Mouse (Mus musculus) heart, postnatal 0 days (tissue): ENCODE results near the gene Kcnj12. TPM values are rescaled to one million over a fixed set of nuclear protein-coding genes. Genes with fewer than 3 reads are reported as not detected.

ENCODE experiments used
- ATAC-seq: fragments of 200-750 bp; cut with Nextera tagmentation; 2 replicates; pipeline ENCODE4 v1.8.0; 2017; ENCODE audit warnings: low read depth, moderate number of reproducible peaks, moderate library complexity; ENCODE audit not compliant: insufficient read depth
- DNase-seq: peaks from one replicate; pipeline ENCODE4 v3.0.0-alpha.2; 2016; ENCODE audit warnings: low spot score
- H3K27ac ChIP-seq: fragments of 300-500 bp; sonication (generic); 2 replicates; pipeline ENCODE4 v1.5.1; 2014; ENCODE audit warnings: low read depth, mild to moderate bottlenecking
- H3K27me3 ChIP-seq: fragments of 300-500 bp; sonication (generic); 2 replicates; pipeline ENCODE4 v1.6.1; 2014; ENCODE audit warnings: low read length, mixed read lengths; ENCODE audit not compliant: control insufficient read depth, insufficient read depth
- H3K36me3 ChIP-seq: fragments of 300-500 bp; sonication (generic); replicated peaks from 2 replicates; pipeline ENCODE4 v1.6.1; 2014; ENCODE audit warnings: low read length, mixed read lengths; ENCODE audit not compliant: control insufficient read depth, insufficient read depth
- H3K4me1 ChIP-seq: fragments of 300-500 bp; sonication (generic); 2 replicates; pipeline ENCODE4 v1.6.1; 2014; ENCODE audit warnings: antibody characterized with exemption; ENCODE audit not compliant: control insufficient read depth, insufficient read depth
- H3K4me2 ChIP-seq: fragments of 300-500 bp; sonication (generic); 2 replicates; pipeline ENCODE4 v1.6.1; 2014; ENCODE audit warnings: low read depth, mild to moderate bottlenecking, low read length, moderate library complexity
- H3K4me3 ChIP-seq: fragments of 300-500 bp; sonication (generic); 2 replicates; pipeline ENCODE4 v1.5.1; 2014; ENCODE audit warnings: low read depth, low read length
- H3K9ac ChIP-seq: fragments of 300-500 bp; sonication (generic); replicated peaks from 2 replicates; pipeline ENCODE4 v1.6.1; 2014; ENCODE audit warnings: low read depth, low read length, mixed read lengths
- H3K9me3 ChIP-seq: fragments of 300-500 bp; sonication (generic); replicated peaks from 2 replicates; pipeline ENCODE4 v1.6.1; 2016; ENCODE audit warnings: low read length; ENCODE audit not compliant: control insufficient read depth
- CTCF ChIP-seq: IDR thresholded peaks from 2 replicates; pipeline ENCODE4 v1.5.1; 2016; ENCODE audit warnings: antibody characterized with exemption, control low read depth, low read depth
- EP300 ChIP-seq: IDR thresholded peaks from 2 replicates; pipeline ENCODE4 v1.6.1; 2016; ENCODE audit warnings: antibody characterized with exemption, low read depth
- WGBS: fragments of 180-500 bp; shearing (Covaris S2); extraction: QIAGEN DNeasy Blood & Tissue Kit; methylation state at CpG from one replicate; pipeline ENCODE4 v1.1.7; 2014; 5-methylcytosine and 5-hydroxymethylcytosine counted together
- polyA plus RNA-seq: library from polyadenylated mRNA; unstranded; fragments of >200 nt; fragmentation: Nextera tagmentation; extraction: Ambion mirVana; gene quantifications from 2 replicates; pipeline ENCODE4 v1.2.1, GENCODE M21; 2015
- total RNA-seq: library from RNA; depleted of rRNA; stranded (reverse); fragments of >200 nt; gene quantifications from 2 replicates; pipeline ENCODE4 v1.2.3, GENCODE M21; 2014; ENCODE audit warnings: low replicate concordance

Kcnj12 gene
- total and polyA plus RNA-seq, 2 experiments from 2014 or later = 10.8 to 69.3 TPM

GRCm38 (mm10) chr11:61081624-61082023 is 59.3 kb downstream of the Kcnj12 start:
- Histone ChIP-seq H3K4me3 (no peak overlapping the region), H3K9ac (no peak overlapping the region), H3K4me1 (0 out of 2 replicates have a peak, but pooled peaks cover 1% of the 10 kb centered on the region), H3K4me2 (no peak overlapping the region), H3K27me3 (no peaks in the 10 kb centered on the region), H3K27ac (no peak overlapping the region), H3K9me3 (no peaks in the 10 kb centered on the region), H3K36me3 (no peaks in the 10 kb centered on the region)
- no peak for DNase-seq
- TF ChIP-seq CTCF (no peak), EP300 (no peak)
- WGBS = 75% methylated on average over 2 of the region's 2 CpGs
- ATAC-seq = no peak

DNA sequence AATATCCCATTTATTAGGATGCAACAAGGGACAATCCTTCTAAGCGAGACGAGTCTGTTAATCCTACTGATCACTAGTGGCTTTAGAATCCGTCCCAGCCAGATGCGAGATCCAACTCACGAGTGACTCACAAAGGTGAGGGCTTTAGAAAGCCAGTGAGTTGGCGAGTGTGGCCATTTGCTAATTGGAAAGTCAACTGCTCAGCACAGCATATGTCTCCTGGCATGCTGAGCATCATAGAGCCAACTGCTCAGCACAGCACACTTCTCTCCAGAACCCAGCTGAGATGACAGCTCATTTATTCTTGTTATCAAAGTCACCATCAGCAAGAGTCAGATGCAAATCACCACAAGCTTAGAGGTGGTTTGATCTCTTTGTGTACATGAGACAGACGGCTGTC is 67.8 kb downstream of the Kcnj12 start:
- Histone ChIP-seq H3K4me2 (no peak overlapping the region), H3K4me1 (no peaks in the 10 kb centered on the region), H3K4me3 (no peak overlapping the region), H3K36me3 (no peaks in the 10 kb centered on the region), H3K9me3 (peaks cover 4% of the 10 kb centered on the region; the same call in 1 of the 2 replicates), H3K27me3 (no peaks in the 10 kb centered on the region), H3K27ac (no peak overlapping the region), H3K9ac (no peak overlapping the region)
- DNase-seq (no peak), ATAC-seq (no peak)
- TF ChIP-seq CTCF = no peak
- no peak for TF ChIP-seq EP300
- WGBS = 84% methylated on average over 7 of the region's 7 CpGs

GRCm38 (mm10) chr11:61091192-61091591 is 68.8 kb downstream of the Kcnj12 start:
- Histone ChIP-seq H3K9ac (no peak overlapping the region), H3K4me3 (no peak overlapping the region), H3K9me3 (peaks cover 4% of the 10 kb centered on the region; the same call in 1 of the 2 replicates), H3K27me3 (no peaks in the 10 kb centered on the region), H3K4me1 (no peaks in the 10 kb centered on the region), H3K4me2 (no peak overlapping the region), H3K36me3 (no peaks in the 10 kb centered on the region), H3K27ac (no peak overlapping the region)
- ATAC-seq (no peak), DNase-seq (no peak)
- TF ChIP-seq EP300 (no peak), CTCF (no peak)
- WGBS = 57% methylated on average over 3 of the region's 3 CpGs

DNA sequence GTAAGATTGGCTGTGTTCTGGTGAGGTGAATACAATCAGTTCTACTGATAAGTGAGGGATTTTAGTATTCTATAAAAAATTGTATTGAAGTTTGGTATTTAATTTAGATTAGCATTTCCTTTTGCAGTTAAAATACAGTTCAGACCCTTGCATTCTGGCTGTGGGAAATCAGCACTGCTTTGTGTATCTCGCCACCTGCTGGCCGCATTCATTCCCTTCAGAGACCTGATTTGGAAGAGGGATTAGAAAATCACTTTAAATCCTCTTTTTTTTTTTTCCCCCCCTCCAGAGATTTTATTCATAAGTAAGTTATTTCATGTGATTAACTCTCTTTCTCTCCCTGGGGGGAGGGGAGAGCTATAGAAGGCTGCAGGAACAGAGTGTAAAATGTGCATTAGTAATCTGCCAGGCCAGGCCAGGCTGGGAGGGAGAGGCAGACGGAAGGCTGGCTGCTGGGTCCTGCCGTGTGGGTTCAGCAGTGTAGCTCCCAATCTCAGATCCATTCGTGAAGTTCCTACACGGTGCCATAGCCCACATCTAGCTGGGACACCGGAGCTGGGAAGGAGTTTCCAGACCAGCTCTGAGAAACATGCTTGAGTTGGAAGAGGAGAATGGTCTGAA is 69.4 kb downstream of the Kcnj12 start:
- H3K9ac ChIP-seq = no peak overlapping the region
- no peak overlapping the region for H3K4me3 ChIP-seq
- no peaks in the 10 kb centered on the region for H3K36me3 ChIP-seq
- no peaks in the 10 kb centered on the region for H3K27me3 ChIP-seq
- DNase-seq (peak; percentile 66), ATAC-seq (0 out of 2 replicates have a peak, but pooled peaks have one; percentile 39)
- TF ChIP-seq CTCF = peak; percentile 89
- TF ChIP-seq EP300 = no peak
- no peak overlapping the region for H3K27ac ChIP-seq
- no peak overlapping the region for H3K4me2 ChIP-seq
- 22% methylated on average over 7 of the region's 7 CpGs for WGBS
- no peaks in the 10 kb centered on the region for H3K4me1 ChIP-seq
- peaks cover 4% of the 10 kb centered on the region; the same call in 1 of the 2 replicates for H3K9me3 ChIP-seq

DNA sequence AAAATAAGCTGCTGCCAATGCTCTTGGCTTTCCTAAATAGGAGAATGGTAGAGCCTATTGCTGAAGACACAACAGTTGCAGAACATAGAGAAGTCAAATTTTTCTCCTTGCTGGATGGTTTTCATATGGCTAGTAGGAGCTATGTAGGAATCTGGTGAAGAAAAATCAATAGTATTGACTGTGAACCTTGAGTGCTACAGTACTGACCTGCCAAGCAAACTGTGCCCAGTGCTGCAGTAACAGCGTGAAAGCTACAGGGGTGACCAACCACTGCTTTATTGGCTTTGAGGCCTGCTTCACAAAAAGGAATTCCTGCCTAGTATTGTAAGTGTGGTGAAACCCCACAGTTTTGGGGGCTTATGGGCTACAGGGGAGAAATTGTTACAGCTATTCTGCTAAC is 75.7 kb downstream of the Kcnj12 start:
- H3K4me3 ChIP-seq = no peak overlapping the region
- 64% methylated on average over 1 of the region's 1 CpGs for WGBS
- H3K4me1 ChIP-seq = no peaks in the 10 kb centered on the region
- ATAC-seq (no peak), DNase-seq (no peak)
- H3K27me3 ChIP-seq = no peaks in the 10 kb centered on the region
- no peak overlapping the region for H3K4me2 ChIP-seq
- H3K36me3 ChIP-seq = no peaks in the 10 kb centered on the region
- no peak overlapping the region for H3K9ac ChIP-seq
- H3K9me3 ChIP-seq = peaks cover 4% of the 10 kb centered on the region; the same call in 1 of the 2 replicates
- no peak for TF ChIP-seq EP300
- no peak for TF ChIP-seq CTCF
- H3K27ac ChIP-seq = no peak overlapping the region
